Mouse (Mus musculus) stomach, embryonic 14.5 days (tissue): Measurements from ENCODE around the gene Pde4d. TPM values are rescaled to one million over a fixed set of nuclear protein-coding genes. Genes with fewer than 3 reads are reported as not detected.

ENCODE experiments used
- ATAC-seq: fragments of 200-750 bp; cut with Nextera tagmentation; 2 replicates; pipeline ENCODE4 v1.8.0; 2017; ENCODE audit warnings: low read depth, moderate TSS enrichment; ENCODE audit not compliant: insufficient number of reproducible peaks, insufficient read depth, low FRiP score
- H3K27ac ChIP-seq: fragments of 300-500 bp; sonication (generic); 2 replicates; pipeline ENCODE4 v1.5.1; 2014; ENCODE audit warnings: mild to moderate bottlenecking, low read length, moderate library complexity, mixed read lengths
- H3K27me3 ChIP-seq: fragments of 300-500 bp; sonication (generic); 2 replicates; pipeline ENCODE4 v1.6.1; 2014; ENCODE audit warnings: low read length, control low read depth, mixed read lengths; ENCODE audit not compliant: control insufficient read depth, insufficient read depth
- H3K36me3 ChIP-seq: fragments of 300-500 bp; sonication (generic); 2 replicates; pipeline ENCODE4 v1.6.1; 2014; ENCODE audit warnings: mild to moderate bottlenecking, control low read depth, low read length, moderate library complexity, mixed read lengths; ENCODE audit not compliant: control insufficient read depth, insufficient read depth
- H3K4me1 ChIP-seq: fragments of 300-500 bp; sonication (generic); 2 replicates; pipeline ENCODE4 v1.6.1; 2014; ENCODE audit warnings: low read length, control low read depth, mixed read lengths; ENCODE audit not compliant: control insufficient read depth, insufficient read depth
- H3K4me2 ChIP-seq: fragments of 300-500 bp; sonication (generic); replicated peaks from 2 replicates; pipeline ENCODE4 v1.6.1; 2014; ENCODE audit warnings: low read depth, low read length, control low read depth
- H3K4me3 ChIP-seq: fragments of 300-500 bp; sonication (generic); 2 replicates; pipeline ENCODE4 v1.5.1; 2014; ENCODE audit warnings: low read depth, low read length, control low read depth
- H3K9ac ChIP-seq: fragments of 300-500 bp; sonication (generic); replicated peaks from 2 replicates; pipeline ENCODE4 v1.6.1; 2014; ENCODE audit warnings: low read depth, mild to moderate bottlenecking, control low read depth, low read length, moderate library complexity, mixed read lengths
- H3K9me3 ChIP-seq: fragments of 300-500 bp; sonication (generic); 2 replicates; pipeline ENCODE4 v1.6.1; 2016; ENCODE audit warnings: low read depth, low read length, control low read depth; ENCODE audit not compliant: control insufficient read depth
- WGBS: fragments of 180-500 bp; shearing (Covaris S2); extraction: QIAGEN DNeasy Blood & Tissue Kit; methylation state at CpG from one replicate; pipeline ENCODE4 v1.1.7; 2014; 5-methylcytosine and 5-hydroxymethylcytosine counted together
- polyA plus RNA-seq: library from polyadenylated mRNA; unstranded; fragments of >200 nt; fragmentation: Nextera tagmentation; extraction: Ambion mirVana; gene quantifications from 2 replicates; pipeline ENCODE4 v1.2.1, GENCODE M21; 2014

The Pde4d gene
- polyA plus RNA-seq, 1 experiment from 2014 or later = 29.3 TPM

DNA sequence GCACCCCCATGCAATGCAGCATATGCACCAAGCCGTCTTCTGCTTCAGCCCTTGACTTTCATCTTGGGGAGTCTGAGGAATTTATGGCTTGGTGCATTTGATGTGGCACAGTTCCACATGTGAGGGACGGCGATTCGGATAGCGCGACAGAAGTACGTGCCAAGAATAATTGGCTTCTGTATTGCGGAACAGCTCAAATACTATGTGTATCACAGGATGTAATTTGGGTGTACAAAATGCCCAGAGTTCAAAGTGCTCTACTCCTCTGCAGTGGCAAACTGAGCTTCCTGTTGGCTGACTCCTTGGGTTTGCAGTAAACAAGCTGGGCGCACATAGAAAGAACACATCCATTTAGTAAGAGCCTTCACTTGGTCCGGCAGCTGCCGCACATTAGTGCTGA, 1387.7 kb downstream of the Pde4d start:
- ATAC-seq = no peak
- no peaks in the 10 kb centered on the region for H3K36me3 ChIP-seq
- H3K27ac ChIP-seq = no peak overlapping the region
- H3K27me3 ChIP-seq = no peaks in the 10 kb centered on the region
- H3K4me3 ChIP-seq = no peak overlapping the region
- H3K4me2 ChIP-seq = no peak overlapping the region
- no peaks in the 10 kb centered on the region for H3K4me1 ChIP-seq
- no peaks in the 10 kb centered on the region for H3K9me3 ChIP-seq
- H3K9ac ChIP-seq = no peak overlapping the region
- 86% methylated on average over 11 of the region's 11 CpGs for WGBS

GRCm38 (mm10) chr13:109837921-109838320, 1388.2 kb downstream of the Pde4d start:
- ATAC-seq = no peak
- no peak overlapping the region for H3K4me2 ChIP-seq
- H3K36me3 ChIP-seq = no peaks in the 10 kb centered on the region

GRCm38 (mm10) chr13:109840251-109840650, 1390.5 kb downstream of the Pde4d start:
- Histone ChIP-seq H3K4me1 (no peaks in the 10 kb centered on the region), H3K36me3 (no peaks in the 10 kb centered on the region), H3K4me3 (no peak overlapping the region), H3K9me3 (no peaks in the 10 kb centered on the region), H3K4me2 (no peak overlapping the region), H3K9ac (no peak overlapping the region), H3K27me3 (no peaks in the 10 kb centered on the region), H3K27ac (no peak overlapping the region)
- 21% methylated on average over 2 of the region's 2 CpGs for WGBS
- no peak for ATAC-seq

More at GRCm38 (mm10) chr13:109837921-109838320, 1388.2 kb downstream of the Pde4d start:
- H3K27ac ChIP-seq = no peak overlapping the region
- H3K9ac ChIP-seq = no peak overlapping the region
- H3K4me1 ChIP-seq = no peaks in the 10 kb centered on the region
- no peaks in the 10 kb centered on the region for H3K9me3 ChIP-seq
- no peaks in the 10 kb centered on the region for H3K27me3 ChIP-seq
- 92% methylated on average over 7 of the region's 7 CpGs for WGBS
- no peak overlapping the region for H3K4me3 ChIP-seq

GRCm38 (mm10) chr13:109841140-109841822, 1391.5 kb downstream of the Pde4d start:
- Histone ChIP-seq H3K4me2 (no peak overlapping the region), H3K27me3 (no peaks in the 10 kb centered on the region), H3K4me1 (no peaks in the 10 kb centered on the region), H3K4me3 (no peak overlapping the region), H3K9ac (no peak overlapping the region), H3K36me3 (no peaks in the 10 kb centered on the region), H3K9me3 (no peaks in the 10 kb centered on the region), H3K27ac (no peak overlapping the region)
- 69% methylated on average over 2 of the region's 2 CpGs for WGBS
- ATAC-seq = no peak

- no peak overlapping the region for H3K9ac ChIP-seq
- 91% methylated on average over 2 of the region's 2 CpGs for WGBS
- H3K4me3 ChIP-seq = no peak overlapping the region
- no peak overlapping the region for H3K27ac ChIP-seq
- no peaks in the 10 kb centered on the region for H3K4me1 ChIP-seq
- no peaks in the 10 kb centered on the region for H3K36me3 ChIP-seq
- no peak overlapping the region for H3K4me2 ChIP-seq
- H3K27me3 ChIP-seq = no peaks in the 10 kb centered on the region
- ATAC-seq = no peak
- no peaks in the 10 kb centered on the region for H3K9me3 ChIP-seq
Measured at GRCm38 (mm10) chr13:109842982-109843381, 1393.2 kb downstream of the Pde4d start.

DNA sequence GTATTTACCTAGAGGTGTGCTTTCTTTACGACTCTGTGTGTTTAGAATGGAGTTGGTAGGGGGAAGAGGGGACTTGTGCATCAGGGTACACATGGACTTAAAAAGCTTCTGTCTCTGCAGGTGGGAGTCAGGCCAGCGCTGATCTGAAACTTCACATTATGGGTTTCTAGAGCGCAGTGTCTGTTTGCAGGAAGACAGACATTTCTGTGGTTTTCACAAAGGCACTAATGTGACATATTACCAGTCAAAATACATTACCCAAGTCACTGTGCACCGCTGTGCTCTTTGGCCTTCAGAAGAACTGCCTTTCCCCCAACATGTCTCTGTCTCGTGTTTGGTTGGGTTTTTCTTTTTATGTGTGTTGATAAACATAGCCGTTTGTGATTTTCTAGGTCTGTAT, 1395.1 kb downstream of the Pde4d start:
- Histone ChIP-seq H3K4me3 (no peak overlapping the region), H3K9me3 (no peaks in the 10 kb centered on the region), H3K27me3 (no peaks in the 10 kb centered on the region), H3K4me2 (no peak overlapping the region), H3K27ac (no peak overlapping the region), H3K36me3 (no peaks in the 10 kb centered on the region), H3K9ac (no peak overlapping the region), H3K4me1 (no peaks in the 10 kb centered on the region)
- no peak for ATAC-seq
- 81% methylated on average over 6 of the region's 6 CpGs for WGBS

GRCm38 (mm10) chr13:109863826-109864225, 1414.1 kb downstream of the Pde4d start:
- no peak overlapping the region for H3K27ac ChIP-seq
- no peaks in the 10 kb centered on the region for H3K9me3 ChIP-seq
- no peaks in the 10 kb centered on the region for H3K36me3 ChIP-seq
- no peaks in the 10 kb centered on the region for H3K27me3 ChIP-seq
- H3K4me1 ChIP-seq = no peaks in the 10 kb centered on the region
- no peak overlapping the region for H3K9ac ChIP-seq
- WGBS = 60% methylated on average over 1 of the region's 1 CpGs
- H3K4me2 ChIP-seq = no peak overlapping the region
- no peak overlapping the region for H3K4me3 ChIP-seq
- no peak for ATAC-seq

GRCm38 (mm10) chr13:109864311-109864710, 1414.6 kb downstream of the Pde4d start:
- H3K27me3 ChIP-seq = no peaks in the 10 kb centered on the region
- no peak overlapping the region for H3K4me3 ChIP-seq
- H3K36me3 ChIP-seq = no peaks in the 10 kb centered on the region
- H3K9ac ChIP-seq = no peak overlapping the region
- H3K27ac ChIP-seq = no peak overlapping the region
- H3K9me3 ChIP-seq = no peaks in the 10 kb centered on the region
- H3K4me2 ChIP-seq = no peak overlapping the region
- H3K4me1 ChIP-seq = no peaks in the 10 kb centered on the region
- no peak for ATAC-seq
- 59% methylated on average over 6 of the region's 6 CpGs for WGBS

DNA sequence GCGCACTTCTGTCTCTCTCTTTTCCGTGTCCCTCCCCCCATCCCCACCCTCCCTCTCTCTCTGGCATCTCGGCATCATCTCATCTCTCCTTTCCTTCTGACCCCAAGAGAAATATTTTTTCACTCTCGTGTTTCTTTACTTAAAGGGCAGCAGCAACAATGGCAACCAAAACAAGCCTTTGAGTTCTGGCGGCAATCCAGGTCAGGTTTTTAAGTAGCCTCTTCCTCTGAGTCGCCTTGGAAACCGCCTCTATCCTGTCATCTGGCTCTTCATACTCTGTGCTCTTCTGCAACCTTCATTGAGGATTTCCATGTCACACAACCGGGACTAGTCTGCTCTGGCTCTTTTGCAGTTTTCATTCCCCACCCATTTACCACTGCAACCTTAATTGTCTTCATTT, 1430.6 kb downstream of the Pde4d start:
- no peak overlapping the region for H3K4me2 ChIP-seq
- no peaks in the 10 kb centered on the region for H3K9me3 ChIP-seq
- no peak overlapping the region for H3K9ac ChIP-seq
- no peaks in the 10 kb centered on the region for H3K36me3 ChIP-seq
- no peak overlapping the region for H3K4me3 ChIP-seq
- no peak overlapping the region for H3K27ac ChIP-seq
- ATAC-seq = no peak
- WGBS = 57% methylated on average over 8 of the region's 8 CpGs
- H3K27me3 ChIP-seq = no peaks in the 10 kb centered on the region
- no peaks in the 10 kb centered on the region for H3K4me1 ChIP-seq
